Mouse (Mus musculus): ENCODE data around the gene Hmmr. TPM values are rescaled to one million over a fixed set of nuclear protein-coding genes. Genes with fewer than 3 reads are reported as not detected.

The Hmmr gene
- total RNA-seq, 2 experiments from 2014 or later = 0.15 TPM; not detected in 1

DNA sequence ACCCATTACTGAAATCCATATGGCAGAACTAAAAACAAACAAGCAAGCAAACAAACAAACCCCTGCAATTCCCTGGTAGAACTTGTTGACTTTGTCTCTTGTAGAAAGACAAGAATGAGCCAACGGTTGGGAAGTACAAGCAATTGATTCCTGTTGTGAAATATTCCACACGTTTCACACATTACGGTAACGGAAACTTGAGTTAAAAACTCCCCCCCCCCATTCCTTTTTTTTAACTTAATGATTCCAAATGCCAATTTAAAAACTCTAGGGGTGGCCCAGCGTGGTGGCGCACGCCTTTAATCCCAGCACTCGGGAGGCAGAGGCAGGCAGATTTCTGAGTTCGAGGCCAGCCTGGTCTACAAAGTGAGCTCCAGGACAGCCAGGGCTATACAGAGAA is 38.1 kb downstream of the Hmmr start, which contains the start of gene Mat2b:
Gene Mat2b (minus strand): TSS at position 101 of the 400 bp plus-strand sequence.
- DNase-seq (ENCODE audit: low spot score in 2 of 2) = no peak

DNA sequence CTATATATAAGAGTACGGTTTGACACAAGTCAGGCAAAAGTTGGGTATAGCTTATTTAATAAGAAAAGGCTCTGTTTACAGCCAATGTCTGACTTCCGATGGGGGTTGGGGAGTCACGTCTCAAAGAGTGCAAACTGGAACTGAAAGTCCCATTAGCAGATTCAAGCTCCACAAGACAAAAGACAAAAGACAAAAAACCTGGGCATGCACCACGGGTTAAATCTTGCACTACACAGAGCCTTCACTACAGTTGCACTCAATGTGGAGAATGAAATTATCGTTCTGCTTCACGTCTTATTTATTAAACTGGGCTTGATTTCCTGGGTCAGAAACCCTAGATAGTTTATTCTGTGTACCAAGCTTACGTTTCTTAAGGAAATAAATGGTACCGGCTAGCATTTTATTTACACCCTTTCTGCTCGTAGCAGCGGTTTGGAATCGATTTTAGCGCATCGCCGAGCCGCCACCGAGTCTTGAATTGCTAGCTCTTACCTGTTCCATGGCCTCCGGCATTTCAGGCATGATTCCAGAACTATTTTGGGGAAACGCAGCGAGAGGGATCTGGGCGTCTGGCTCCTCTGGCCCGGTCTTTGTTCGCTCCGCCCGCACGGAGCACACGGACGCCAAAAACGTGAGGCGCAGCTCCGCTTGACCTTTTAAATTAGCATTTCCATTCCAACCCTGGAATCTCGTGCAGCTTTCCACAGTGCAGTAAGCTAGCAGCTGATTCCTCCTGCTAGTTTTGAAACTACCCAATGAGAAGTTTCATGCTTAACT is 38.7 kb downstream of the Hmmr start:
- peak; percentile 18 to 57 for DNase-seq (ENCODE audit: low spot score in 2 of 2)

GRCm38 (mm10) chr11:40693366-40693951 is 39.8 kb downstream of the Hmmr start:
- DNase-seq (ENCODE audit: low spot score in 2 of 2) = peak; percentile 24 to 36

- DNase-seq (ENCODE audit: low spot score in 2 of 2) = peak; percentile 94
These were observed 40.5 kb downstream of the Hmmr start for GRCm38 (mm10) chr11:40692511-40693365.

DNA sequence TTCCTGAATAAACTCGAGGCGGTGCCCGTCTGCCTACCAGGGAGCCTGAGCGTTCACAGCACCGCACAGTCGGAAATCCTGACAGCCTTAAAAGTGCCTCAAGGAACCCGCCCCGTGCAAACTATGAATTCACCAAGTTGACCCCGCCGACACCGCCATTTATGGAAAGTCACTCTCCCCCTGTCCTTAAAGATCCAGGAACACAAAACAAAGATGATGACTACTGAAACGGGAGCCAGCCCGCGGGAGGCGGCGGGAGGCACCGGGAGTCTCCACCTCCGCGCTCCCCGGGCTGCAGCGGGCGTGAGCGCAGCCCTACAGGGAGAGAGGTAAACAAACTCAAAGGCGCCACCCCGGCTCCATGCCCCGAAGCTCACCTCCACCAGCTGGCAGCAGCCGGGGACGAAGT is 41.1 kb downstream of the Hmmr start:
- DNase-seq (ENCODE audit: low spot score in 2 of 2) = no peak

DNA sequence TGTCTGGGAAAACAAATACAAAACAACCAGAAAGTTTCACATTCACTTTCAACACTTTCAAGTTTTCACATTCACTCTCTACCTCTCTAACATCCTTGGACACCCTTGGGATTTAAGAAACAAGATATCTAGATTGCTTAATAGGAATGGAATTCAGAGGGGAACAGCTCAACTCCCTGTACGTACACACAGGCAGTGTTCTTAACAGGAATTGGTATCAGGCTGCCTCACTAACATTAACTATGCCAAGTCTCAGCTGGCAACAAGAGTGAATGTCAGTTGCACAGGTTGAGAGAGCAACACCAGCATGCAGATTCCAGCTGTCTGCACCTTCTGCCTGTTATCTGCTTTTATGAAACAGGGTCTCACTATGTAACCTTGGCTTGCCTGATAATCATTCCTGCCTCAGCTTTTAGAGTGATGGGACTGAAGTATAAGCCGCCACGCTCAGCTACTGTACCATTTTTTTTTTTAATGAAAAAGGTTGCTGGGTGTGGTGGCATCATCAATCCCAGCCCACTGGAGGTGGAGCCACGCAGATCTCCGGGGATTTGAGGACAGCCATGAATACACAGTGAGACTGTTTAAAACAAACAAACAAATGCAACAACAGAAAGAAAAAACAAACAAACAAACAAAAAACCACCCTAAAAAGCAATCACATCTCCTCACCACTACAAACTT is 42.6 kb downstream of the Hmmr start:
- no peak for DNase-seq (ENCODE audit: low spot score in 2 of 2)

- DNase-seq (ENCODE audit: low spot score in 2 of 2) = no peak
These were observed 49.9 kb downstream of the Hmmr start for GRCm38 (mm10) chr11:40683295-40683694.

DNA sequence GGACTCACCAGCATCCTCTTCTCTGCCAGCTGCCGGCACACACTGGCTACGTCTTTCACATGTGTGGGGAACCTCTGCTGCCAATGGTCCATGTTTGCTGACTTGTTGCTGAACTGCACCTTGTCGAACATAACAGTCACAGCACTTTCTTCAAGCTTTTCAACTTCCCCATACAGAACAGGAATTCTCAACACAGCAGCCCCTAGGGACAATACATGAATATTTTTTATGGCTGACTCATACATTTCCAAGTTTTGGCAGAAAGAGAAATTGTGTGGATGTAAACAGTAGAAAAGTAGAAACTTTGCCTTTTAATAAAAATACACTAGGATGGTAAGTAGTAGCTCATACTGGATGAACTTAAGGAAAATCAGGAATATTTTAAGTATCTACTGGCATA is 50.8 kb downstream of the Hmmr start:
- no peak for DNase-seq (ENCODE audit: low spot score in 2 of 2)

- no peak for DNase-seq (ENCODE audit: low spot score in 2 of 2)
These were observed 56.1 kb downstream of the Hmmr start for GRCm38 (mm10) chr11:40677169-40677568.

DNA sequence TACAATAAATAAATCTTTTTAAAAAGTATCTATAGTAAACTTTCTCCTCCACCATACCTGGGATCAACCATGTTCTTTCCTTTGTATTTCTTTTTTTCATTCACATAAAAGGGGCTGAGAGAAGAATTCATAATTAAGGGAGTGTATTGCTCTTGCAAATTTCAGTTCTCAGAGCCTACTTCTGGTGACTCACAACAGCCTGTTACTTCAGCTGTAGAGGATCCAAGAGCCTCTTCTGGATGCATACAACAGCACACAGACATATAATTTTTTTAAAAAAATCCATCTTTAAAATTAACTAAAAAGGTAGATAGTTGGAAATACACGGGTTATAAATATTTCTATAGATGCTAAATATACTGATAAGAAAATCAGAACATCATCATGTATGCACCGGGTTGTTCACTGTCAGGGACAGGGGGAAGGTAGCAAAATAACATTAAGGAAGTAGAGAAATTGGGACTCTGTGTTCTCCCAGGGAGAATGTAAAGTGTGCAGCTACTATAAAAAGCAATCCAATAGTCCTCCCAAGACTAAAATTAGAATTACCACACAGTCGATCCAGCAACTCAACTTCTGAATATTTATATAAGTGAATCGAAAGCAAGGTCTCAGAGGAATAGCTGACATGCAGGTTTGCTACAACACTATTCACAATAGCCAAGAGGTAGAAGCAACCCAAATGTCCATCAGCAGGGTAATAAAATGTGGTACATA is 58.0 kb downstream of the Hmmr start:
- no peak for DNase-seq (ENCODE audit: low spot score in 2 of 2)

Other genes with a start within 250 kb of the Hmmr start
- gene Mat2b, start 38.2 kb downstream of the Hmmr start, total RNA-seq (2021) = 100 to 1,000 TPM; 120 to 130 TPM
- 10 to 100 TPM; 17.0 to 19.9 TPM for gene Nudcd2, start 245 bp upstream of the Hmmr start, total RNA-seq (2021)
- 10 to 100 TPM; 72.3 to 74.5 TPM for gene Ccng1, start 21.9 kb upstream of the Hmmr start, total RNA-seq (2021)